Mouse (Mus musculus): ENCODE data around the gene Bpifa1.
"Not testable (repeated sequence)": the region's sequence is repeated elsewhere in the genome, so short reads cannot be mapped to it uniquely, and the experiment has no call there.

The Bpifa1 gene

GRCm38 (mm10) chr2:154142580-154142979 is at the start of gene Bpifa1:
Gene Bpifa1, plus strand, starts transcription at chr2:154142880.
- no peak for DNase-seq

DNA sequence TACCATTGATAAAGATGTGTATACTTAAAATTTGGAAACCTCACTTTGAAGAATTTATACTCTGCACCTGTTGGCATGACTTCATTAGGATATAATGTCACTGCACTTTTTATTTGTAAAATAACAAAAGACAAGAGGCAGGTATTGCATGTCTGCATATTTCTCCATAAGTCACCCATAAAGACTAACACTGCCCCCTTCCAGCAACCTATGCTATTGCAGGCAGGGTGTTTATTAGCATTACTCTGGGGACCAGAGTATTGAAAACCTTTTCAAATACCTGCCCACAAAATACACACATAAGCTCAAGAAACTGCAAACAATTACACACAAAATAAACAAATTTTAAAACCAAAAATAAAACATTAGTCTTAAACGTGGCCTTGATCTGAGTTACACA is 44.9 kb upstream of the Bpifa1 start:
- no peak for DNase-seq

DNA sequence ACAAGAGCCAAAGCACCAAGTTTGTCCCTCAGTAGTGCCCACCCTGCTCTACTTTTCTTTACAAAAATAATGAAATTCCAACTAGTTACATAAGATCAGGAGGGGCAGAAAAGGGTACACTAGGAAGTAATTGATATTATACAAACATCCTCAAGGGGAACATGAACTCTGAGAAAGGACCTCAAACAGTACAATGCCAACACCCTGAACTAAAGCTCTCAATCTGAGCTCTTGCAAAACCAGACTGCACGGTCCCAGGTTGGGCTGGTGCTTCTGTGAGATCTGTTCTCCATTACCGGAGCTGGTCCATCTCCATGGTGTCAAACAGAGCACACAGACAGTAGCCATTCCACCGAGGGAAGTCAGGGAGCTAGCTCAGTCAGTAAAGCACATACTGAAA is 25.3 kb upstream of the Bpifa1 start:
- DNase-seq: no peak

GRCm38 (mm10) chr2:154130120-154130519 is 12.6 kb upstream of the Bpifa1 start, which contains the start of gene Bpifa3:
Gene Bpifa3, plus strand, starts transcription at chr2:154130336.
- no peak for DNase-seq

DNA sequence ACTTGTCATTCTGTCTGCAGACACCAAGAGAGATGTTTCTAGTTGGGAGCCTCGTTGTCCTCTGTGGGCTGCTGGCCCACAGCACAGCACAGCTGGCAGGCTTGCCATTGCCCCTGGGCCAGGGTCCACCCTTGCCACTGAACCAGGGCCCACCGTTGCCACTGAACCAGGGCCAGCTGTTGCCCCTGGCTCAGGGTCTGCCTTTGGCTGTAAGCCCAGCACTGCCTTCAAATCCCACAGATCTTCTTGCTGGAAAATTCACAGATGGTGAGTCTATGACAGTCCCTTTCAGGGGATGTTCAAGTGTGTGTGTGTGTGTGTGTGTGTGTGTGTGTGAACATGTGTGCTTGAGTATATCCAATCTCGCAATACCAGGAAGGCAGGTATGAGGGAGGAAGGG is 1.1 kb downstream of the Bpifa1 start:
- DNase-seq: no peak

DNA sequence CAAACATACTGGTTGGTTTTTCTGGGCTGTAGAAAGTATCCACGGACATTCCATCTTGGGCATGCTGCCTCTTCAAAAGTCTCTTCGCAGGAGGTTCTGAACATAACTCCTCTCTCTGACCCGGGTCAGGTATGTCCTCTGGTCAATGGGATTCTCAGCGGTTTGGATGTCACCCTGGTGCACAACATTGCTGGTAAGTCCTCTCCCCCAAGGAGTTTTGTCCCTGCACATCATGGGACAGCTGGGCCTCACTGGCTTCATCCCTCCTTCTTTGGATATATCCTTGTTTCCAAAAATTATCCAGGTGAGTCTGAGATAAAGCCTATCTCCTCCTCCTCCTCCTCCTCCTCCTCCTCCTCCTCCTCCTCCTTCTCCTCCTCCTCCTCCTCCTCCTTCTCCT is 4.8 kb downstream of the Bpifa1 start:
- no peak for DNase-seq

GRCm38 (mm10) chr2:154158433-154158832 is 15.8 kb downstream of the Bpifa1 start:
- DNase-seq: peak; percentile 30 to 48

GRCm38 (mm10) chr2:154162307-154162706 is 19.6 kb downstream of the Bpifa1 start, which contains the start of gene Bpifa5:
Gene Bpifa5, plus strand, starts transcription at chr2:154162607.
- DNase-seq: no peak

DNA sequence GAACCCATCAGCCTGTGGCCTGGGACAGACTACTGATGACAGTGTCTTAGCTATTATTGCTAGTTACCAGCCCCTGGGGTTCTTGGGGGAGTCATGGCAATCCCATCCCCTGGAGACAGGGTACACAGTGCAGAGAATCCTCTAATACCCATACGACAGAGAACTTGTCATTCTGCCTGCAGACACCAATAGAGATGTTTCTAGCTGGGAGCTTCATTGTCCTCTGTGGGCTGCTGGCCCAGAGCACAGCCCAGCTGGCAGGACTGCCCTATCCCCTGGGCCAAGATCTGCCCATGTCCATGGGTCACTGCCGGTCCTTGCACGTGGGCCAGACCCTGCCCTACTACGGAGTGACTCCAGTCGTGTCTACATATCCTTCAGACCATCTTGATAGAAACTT is 20.6 kb downstream of the Bpifa1 start:
- DNase-seq: no peak

DNA sequence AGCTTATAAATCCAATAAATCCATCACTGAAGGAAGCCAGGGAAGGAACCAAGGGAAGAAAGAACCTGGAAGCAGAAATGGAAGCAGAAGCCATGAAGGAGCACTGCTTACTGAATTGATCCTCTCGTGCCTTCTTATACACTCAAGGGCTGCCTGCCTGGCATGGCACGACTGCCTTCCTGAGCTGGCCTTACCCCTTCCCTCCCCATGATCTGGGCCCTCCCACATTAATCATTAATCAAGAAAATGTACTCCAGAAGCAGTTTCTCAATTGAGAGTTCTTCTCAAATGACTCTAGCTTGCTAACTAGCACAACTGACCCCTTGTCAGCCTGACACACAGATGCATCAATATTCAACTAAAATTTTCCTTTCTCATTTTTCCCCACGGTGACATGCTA is 26.5 kb downstream of the Bpifa1 start:
- peak; percentile 46 to 56 for DNase-seq

GRCm38 (mm10) chr2:154171621-154172020 is 28.9 kb downstream of the Bpifa1 start:
- DNase-seq: no peak

GRCm38 (mm10) chr2:154173313-154173712 is 30.6 kb downstream of the Bpifa1 start:
- peak; percentile 19 to 48 for DNase-seq

DNA sequence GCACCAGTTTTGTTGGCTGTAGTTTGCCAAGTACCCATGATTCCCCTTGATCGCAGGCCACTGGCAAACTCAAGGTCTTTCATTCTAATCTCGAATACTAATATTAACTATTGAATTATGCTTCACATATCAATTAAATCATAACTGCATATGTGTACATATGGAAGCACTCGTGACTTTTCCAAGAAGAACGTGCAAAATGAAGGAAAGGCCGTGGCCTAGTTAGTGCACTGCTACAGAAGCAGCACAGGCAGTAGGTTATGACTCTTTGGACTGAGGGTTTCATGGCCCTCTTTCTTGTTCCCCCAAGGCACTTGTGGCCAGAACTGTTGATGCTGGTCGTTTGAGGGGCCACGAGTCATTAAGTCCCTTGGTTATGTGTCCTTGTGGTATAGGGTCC is 39.2 kb downstream of the Bpifa1 start:
- DNase-seq: not testable (repeated sequence)

DNA sequence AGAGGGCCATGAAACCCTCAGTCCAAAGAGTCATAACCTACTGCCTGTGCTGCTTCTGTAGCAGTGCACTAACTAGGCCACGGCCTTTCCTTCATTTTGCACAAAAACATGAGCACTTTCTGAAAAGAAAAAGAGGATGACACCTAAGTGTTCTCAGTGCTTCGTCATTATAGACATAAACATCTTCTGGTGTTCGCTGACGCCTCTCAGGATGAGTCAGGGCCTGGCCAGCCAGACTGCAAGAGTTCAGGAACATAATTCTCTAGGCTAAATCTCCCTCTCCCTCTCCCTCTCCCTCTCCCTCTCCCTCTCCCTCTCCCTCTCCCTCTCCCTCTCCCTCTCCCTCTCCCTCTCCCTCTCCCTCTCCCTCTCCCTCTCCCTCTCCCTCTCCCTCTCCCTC is 40.4 kb downstream of the Bpifa1 start:
- DNase-seq: peak in 1 of 2 experiments; percentile 19

GRCm38 (mm10) chr2:154185319-154185718 is 42.6 kb downstream of the Bpifa1 start:
- DNase-seq: peak in 1 of 2 experiments; percentile 8

DNA sequence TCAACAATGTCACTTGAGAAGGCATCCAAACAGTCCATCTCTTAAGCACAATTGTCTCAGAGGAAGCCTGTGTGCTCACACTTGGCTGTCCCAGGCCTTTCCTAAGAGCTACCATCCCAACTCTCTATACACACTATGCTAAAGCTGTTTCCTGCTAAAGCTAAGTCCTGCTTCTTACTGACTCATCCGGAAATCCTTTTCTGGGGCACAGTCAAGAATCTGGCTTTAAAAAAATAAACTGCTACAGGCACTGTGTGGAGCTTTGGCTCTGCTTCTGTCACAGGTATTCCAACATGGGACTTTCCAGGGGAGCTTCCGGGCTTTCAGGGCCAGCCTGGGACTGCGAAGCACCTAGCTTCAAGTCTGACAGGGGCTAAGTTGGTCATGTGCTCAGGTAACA is 43.1 kb downstream of the Bpifa1 start:
- peak in 1 of 2 experiments; percentile 20 for DNase-seq

DNA sequence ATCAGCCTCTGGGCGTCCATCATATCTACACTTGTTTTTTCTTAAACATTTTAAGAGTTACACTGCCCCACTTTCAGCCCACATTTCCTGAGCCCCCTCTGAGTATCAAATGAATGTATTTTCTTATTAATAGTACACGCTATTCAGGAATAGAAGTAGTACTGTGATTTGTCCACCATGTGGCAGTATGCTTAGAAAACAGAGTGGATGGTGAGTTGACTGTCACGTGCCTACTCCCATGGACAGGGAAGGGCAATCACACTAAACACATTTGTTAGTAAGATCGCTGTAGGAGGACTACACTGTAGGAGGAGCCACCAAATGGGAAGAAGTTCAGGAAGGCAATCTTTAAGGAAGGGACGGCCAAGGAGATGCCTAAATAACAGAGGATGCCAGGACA is 44.8 kb downstream of the Bpifa1 start:
- DNase-seq: peak in 1 of 2 experiments; percentile 7

DNA sequence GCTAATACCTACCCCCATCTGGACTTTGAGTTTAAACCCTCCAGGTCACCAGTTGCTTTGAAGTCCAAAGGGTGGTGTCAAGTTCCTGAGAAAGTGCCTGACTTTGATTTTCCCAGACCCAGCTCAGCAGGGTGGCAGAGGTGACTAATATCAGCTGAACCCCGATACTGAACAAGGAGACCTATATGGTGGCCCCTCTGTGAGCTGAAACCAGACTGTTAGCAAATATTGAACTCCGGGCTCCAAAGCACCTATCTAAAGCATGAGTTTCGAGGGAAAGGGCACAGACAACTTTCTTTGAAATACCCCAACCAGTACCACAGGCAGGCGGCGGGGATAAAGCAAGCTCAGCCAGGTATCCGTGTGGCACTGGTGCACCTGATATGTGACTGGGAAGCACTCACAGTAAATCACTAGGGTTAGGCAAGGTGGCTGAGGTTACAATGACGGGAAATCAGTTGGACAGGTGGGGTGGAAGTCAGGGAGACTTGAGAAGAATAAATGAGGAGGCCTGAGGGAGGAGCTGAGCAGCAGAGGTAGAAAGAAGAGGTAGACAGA is 47.3 kb downstream of the Bpifa1 start:
- peak in 1 of 2 experiments; percentile 4 for DNase-seq

DNA sequence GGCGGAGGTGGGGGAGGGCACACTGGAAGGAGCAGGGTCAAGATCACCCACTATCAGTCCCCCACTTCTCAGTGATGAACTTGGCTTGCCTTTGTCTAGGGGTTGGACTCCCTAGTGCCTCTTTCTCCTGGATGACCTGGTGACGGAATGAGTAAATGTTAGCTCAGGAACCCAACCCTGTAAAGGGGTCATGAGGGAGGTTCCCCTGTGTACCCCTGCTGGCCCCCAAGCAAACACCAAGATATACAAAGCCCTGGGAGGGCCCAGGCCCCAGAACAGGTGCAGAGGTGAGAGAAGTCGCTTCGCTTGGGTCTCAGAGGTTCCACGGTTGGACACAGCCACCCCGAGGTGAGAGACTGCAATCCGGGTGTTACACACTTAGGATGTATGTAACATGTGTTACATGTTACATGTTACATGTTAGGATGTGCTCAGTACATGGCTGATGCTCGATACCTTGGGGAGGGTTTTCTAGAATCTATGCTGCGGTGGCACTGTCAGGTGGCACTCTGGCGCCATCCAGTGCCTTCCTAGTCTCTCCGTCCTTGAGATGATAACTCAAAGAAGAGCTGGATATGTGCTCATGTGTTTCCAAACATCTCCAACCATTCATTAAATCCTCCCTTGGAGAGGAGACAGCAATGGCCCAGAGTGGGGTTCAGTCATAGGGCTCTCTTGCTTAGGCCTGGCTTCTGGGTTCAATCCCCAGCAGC is 48.0 kb downstream of the Bpifa1 start, which contains the start of gene Bpifb1:
Bpifb1 (plus strand) TSS at position 273 of the 713 bp plus-strand sequence.
- DNase-seq: peak in 1 of 2 experiments; percentile 18

DNA sequence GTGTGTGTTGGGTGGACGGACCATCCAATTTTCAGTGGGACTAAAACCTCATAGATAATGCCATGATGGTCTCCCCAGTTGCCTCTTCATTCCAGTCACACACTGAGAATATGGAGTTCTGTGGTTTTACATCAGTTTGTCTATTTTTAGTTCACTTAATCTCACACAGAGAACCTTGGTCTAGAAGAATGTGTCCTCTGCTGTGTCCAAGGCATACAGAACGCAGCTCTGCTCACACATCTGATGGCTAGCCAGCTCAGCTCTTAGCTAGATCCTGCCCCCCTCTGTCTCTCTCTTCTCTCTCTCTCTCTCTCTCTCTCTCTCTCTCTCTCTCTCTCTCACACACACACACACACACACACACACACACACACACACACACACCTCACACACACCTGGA is 49.5 kb downstream of the Bpifa1 start:
- no peak for DNase-seq

GRCm38 (mm10) chr2:154193071-154193470 is 50.4 kb downstream of the Bpifa1 start:
- no peak for DNase-seq

DNA sequence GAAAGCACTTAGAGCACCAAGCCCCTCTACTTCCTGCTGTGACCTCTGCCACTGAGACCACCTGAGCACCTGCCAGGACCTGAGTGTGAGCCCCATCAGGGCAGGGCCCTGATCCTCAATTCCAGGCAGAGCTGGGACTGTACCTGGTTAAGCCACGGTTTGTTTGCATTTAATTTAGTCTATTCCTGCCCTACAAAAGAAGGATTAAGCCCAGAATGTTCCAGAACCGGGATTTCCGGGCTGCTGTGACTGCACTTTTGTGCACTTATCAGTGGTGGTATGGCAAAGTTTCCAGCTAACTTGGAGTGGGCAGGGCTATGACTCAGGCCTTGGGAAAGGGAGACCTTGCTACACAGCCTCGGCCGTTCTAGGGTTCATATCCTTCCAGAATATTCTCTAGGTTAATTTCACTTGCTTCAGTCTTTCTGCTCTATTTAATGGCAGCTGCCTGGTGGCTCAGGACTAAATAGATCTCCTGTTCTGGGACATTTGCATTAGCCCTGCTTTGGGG is 51.4 kb downstream of the Bpifa1 start:
- peak in 1 of 2 experiments; percentile 10 for DNase-seq

DNA sequence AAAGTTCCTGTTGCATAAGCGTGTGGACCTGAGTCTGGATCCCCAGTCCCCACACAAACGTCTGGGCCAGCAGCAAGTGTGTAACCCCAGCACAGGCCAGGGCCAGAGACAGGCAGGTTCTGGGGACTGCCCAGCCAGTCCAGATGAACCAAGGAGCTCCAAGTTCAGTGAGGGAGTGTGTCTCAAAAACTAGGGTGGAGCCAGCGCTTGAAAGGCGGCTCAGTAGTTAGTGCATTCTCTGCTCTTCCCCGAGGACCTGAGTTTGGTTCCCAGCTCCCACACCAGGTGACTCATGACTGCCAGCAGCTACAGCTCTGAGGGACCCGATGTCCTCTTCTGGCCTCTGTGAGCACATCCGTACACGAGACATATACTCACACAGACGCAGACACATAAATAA is 54.4 kb downstream of the Bpifa1 start:
- peak in 1 of 2 experiments; percentile 16 for DNase-seq
